Mouse (Mus musculus) CH12.LX (cell line): ENCODE data around the gene Rag2.

ENCODE experiments used
- MXI1 ChIP-seq: IDR thresholded peaks from 2 replicates; pipeline ENCODE4 v1.6.1; 2011; ENCODE audit warnings: mild to moderate bottlenecking, low read depth, low read length, improper control_type of control experiment
- MYC ChIP-seq: IDR thresholded peaks from 2 replicates; pipeline ENCODE4 v1.6.1; 2011; ENCODE audit warnings: low read depth, mild to moderate bottlenecking, improper control_type of control experiment, low read length
- TBP ChIP-seq: conservative IDR thresholded peaks from 2 replicates; pipeline ENCODE4 v1.6.1; 2011; ENCODE audit warnings: low read depth, low read length, improper control_type of control experiment

- TF ChIP-seq MXI1 (no peak), MYC (no peak), TBP (no peak)
Observed at GRCm38 (mm10) chr2:101650446-101650845, 25.9 kb downstream of the Rag2 start.
